Mouse (Mus musculus) inflammation-experienced regulatory T-cells, adult 6 months (primary cell): ENCODE data around the gene Urgcp. TPM values are rescaled to one million over a fixed set of nuclear protein-coding genes. Genes with fewer than 3 reads are reported as not detected.
A peak's percentile ranks its signal among the peaks of the same experiment; 100 is the strongest.
"Not testable (repeated sequence)": the region's sequence is repeated elsewhere in the genome, so short reads cannot be mapped to it uniquely, and the experiment has no call there.

Experiments used
- ATAC-seq: one replicate; pipeline ENCODE4 v1.8.0; 2017
- polyA plus RNA-seq, 3 experiments: library from polyadenylated mRNA; unstranded; fragments of 100-300 nt; shearing (Covaris generic); gene quantifications; one replicate each; pipeline ENCODE4 v1.2.1; 2017

Urgcp gene
- polyA plus RNA-seq: 1 to 10 TPM; 4.8 to 7.2 (median 6.3) TPM

DNA sequence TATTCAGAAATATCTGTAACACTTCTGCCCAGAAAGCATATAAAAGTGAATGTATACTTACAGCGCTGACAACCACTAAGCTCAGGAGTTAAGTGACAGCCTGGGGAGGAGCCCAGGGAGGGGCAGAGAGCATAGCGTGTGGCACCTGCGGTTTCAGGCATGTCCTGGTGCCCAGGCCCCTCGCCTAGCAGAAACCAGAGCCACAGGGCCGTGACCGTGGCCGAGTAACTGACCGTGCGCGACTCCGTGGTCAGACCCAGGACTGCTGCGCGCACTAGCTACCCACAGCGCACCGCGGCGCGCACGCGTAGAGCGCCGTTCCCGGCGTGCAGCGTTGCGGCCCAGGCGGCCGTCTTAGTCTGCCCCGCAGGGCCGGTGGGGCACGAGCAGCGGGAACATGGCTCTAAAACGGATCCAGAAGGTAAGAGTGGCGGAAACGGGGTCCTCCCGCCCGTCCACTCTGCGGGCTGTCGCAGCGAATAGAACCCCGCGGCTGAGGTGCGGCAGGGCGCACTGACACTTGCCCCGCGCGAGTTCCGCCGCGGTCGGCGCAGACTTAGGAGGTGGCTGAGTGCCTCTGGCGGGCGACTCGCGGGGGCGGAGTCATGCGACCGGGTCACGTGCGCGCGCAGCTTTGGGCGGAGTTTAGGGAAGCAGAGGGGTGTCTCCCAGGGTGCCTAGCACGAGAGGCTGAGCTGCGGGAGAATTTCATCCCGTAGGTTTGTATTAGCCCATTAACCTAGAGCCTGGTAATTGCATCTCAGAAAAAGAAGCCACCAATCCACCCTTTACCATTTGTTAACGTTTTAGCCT lies at the start of gene Urgcp:
TSS of gene Urgcp (minus strand) at position 557 of the 813 bp plus-strand sequence.
- peak; percentile 94 for ATAC-seq

DNA sequence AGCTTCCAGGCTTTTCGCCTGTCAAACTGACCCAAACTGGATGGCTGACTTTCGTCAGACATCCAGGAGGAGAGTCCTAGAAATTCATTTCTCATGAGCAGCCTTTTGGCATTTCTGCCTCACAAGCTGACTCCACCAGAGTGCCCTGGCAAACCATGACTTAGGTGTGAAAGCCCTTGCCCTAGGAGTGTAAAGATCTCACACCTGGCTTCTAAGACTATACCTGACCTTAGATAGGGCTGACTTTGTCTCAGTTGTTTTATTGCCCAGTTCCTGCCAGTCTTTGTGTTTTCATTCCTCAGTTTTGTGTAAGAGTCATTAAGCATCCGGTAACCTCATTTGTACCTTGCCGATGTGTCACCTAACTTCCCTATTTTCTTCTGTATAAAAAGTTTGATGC lies 47.3 kb upstream of the Urgcp start:
- not testable (repeated sequence) for ATAC-seq

DNA sequence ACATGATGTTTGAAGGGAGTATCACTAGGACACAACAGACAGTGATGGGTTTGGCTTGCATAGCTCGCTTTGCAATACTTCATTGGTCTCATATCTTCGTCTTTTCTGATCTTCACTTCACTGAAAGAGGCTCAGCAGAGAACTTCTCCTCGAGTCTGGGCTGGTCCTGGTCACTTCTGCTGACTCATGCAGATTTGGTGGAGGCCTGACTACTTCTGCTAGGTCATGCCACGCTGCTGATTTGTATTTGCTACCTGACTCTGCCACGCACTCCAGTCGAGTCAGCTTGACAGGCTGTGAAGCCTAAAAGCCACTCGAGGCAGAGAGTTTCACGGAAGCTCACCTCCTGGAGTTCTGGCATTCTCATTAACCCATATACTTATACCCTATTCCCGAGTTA lies 45.8 kb upstream of the Urgcp start:
- no peak for ATAC-seq

GRCm38 (mm10) chr11:5805711-5806110 lies 43.5 kb upstream of the Urgcp start:
- ATAC-seq: no peak

DNA sequence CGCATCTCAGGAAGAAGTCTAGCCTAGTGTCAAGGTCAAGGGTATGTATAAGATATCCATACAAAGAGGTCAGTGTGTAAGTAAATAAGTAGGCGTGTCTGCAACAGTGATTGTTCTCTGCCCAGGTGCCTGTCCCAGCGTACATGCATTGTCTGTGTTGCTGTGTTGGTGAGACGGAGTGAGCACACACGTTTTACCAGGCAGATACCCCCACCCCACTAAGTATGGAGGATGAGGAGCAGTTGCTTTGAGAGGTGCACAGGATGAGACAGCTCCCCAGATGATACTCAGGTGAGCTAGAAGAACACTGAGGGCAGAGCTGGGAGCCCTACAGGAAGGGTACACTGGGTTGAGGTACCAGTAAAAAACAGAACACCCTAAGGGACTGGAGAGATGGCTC lies 42.0 kb upstream of the Urgcp start:
- no peak for ATAC-seq

GRCm38 (mm10) chr11:5803551-5803981 lies 41.4 kb upstream of the Urgcp start, which contains the start of gene Pgam2:
TSS of gene Pgam2 (minus strand) at chr11:5803733.
- no peak for ATAC-seq

- no peak for ATAC-seq
Observed at GRCm38 (mm10) chr11:5802457-5803217, 40.5 kb upstream of the Urgcp start.

GRCm38 (mm10) chr11:5802005-5802404 lies 39.8 kb upstream of the Urgcp start:
- no peak for ATAC-seq

GRCm38 (mm10) chr11:5801511-5801910 lies 39.3 kb upstream of the Urgcp start:
- ATAC-seq: no peak

DNA sequence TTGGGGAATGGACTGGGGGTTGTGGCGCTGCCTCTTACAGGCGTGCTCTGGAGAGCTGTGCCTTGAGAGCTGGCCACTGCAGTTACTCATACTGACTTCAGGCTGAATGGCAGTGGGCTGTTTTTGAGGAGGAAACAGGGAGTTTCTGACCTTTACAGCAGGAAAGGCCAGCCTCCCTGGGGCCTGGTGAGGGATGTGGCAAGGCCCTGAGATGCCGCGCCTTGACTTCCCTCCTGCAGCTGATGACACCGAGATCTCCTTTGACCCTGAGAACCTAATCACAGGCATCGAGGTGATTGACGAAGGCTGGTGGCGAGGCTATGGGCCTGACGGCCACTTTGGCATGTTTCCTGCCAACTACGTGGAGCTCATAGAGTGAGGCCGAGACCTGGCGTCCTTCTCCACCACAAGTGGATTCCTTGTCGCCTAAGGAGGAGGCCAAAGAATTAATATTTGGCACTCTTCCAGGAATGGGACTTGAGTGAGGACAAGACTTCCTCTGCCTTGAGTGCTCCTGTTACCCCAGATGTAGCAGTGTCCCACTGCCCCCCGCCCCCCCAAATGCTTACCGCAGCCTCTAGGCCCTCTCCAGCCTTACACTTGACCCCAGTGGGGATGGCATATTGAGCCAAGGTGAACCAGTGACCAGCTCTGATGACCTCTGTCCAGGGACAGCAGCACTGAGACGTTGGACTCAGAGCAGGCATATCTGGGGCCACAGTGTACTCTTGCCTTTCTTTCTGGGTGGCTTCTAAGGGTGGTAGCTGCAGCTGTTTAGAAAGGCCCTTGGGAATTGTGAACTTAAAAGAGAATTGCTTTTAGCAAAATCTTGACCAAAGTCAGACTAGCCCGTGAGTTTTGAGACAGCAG lies 37.7 kb upstream of the Urgcp start:
- ATAC-seq: no peak

DNA sequence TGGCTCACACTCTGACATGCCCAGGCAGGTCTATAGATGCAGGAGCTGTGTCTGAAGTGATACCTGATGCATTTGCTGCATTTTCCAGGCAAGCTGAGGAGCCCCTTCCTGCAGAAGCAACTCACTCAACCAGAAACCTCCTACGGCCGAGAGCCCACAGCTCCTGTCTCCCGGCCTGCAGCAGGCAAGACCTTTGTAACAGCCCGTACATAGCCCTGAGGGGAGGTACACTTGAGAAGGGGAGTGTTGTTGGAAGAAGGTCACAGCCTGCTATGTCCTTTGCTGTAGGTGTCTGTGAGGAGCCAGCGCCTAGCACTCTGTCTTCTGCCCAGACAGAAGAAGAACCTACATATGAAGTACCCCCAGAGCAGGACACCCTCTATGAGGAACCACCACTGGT lies 35.8 kb upstream of the Urgcp start:
- ATAC-seq: no peak

DNA sequence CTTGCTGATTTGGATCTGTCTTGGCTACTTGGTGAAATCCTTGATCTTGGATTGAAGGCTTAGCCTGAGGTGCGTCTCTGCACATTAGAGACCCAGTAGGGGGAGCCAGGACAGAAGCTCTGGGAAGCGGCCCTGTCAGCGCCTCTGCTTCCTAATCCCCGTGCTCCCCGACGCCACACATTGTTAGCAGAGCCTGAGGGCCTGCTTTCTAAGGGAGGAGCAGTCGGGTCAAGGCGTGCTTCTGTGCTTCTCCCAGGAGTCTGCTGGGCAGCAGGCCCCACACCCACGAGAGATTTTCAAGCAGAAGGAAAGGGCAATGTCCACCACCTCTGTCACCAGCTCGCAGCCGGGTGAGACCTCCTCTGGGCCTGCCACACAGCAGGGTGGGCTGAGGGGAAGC lies 35.2 kb upstream of the Urgcp start:
- ATAC-seq: no peak

- ATAC-seq: no peak
Observed at GRCm38 (mm10) chr11:5796939-5797338, 34.8 kb upstream of the Urgcp start.

- ATAC-seq: no peak
Observed at GRCm38 (mm10) chr11:5795706-5796105, 33.5 kb upstream of the Urgcp start.

DNA sequence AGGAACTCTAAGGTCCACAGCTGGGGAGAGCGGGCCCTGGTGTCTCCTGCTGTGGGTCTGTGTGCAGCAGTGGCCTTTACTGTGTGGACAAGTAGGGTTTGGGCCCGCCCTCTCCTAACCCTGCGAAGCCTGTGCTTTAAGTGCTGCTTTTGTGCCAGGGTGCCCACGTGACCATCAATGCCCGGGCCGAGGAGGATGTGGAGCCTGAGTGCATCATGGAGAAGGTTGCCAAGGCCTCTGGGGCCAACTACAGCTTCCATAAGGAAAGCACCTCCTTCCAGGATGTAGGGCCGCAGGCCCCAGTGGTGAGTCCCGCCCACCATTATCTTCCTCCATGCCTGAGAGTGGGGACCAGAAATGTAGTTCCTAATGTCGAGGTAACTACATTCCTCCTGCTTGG lies 33.1 kb upstream of the Urgcp start:
- ATAC-seq: no peak

DNA sequence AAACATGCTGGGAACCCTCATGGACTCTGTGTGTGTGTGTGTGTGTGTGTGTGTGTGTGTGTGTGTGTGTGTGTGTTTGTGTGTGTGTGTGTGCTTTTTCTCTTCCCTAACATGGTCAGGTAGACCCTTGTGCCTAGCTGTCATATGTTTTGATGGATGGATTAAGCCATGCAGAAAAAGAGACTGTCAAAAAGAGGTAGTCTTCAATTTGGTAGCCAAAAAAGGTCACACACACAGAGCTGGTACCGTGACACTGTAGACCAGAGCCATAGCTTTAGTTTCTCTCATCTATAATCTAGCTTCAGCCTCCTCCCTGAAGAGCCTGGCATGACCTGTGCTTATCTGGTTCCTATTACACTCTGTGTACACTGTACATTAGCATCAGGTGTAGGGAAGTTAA lies 28.3 kb upstream of the Urgcp start:
- ATAC-seq: no peak

- ATAC-seq: no peak
Observed at GRCm38 (mm10) chr11:5789754-5790333, 27.7 kb upstream of the Urgcp start.

DNA sequence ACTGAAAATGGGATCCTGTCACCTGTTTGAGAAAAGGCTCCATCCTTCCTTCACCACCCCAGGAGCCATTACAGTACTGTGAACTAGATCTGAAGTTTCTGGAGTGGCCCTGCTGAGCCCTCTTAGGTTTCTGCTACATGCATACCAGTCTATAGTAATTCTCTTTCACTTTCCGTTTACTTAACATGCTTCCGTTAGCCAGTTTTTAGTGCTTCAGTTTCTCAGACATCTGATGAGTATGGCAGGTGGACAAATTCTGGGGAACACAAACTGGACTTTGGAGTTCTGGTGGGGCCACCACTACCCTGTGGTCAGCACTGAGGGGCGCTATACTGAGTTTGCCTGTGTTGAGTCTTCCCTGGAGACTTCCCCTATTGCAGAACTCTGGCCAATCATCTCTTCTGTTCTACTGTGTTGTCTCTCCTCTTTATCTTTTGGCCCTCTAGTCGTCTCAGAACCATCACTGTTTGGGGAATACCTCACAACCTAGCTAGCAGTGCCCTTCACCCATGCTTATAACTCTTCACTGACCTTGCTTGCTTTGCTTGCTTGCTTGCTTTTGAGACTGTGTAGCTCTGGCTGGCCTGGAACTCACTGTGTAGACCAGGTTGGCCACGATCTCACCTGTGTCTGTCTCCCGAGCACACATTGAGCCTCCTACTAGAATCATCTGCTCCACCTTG lies 27.0 kb upstream of the Urgcp start:
- peak; percentile 49 for ATAC-seq

DNA sequence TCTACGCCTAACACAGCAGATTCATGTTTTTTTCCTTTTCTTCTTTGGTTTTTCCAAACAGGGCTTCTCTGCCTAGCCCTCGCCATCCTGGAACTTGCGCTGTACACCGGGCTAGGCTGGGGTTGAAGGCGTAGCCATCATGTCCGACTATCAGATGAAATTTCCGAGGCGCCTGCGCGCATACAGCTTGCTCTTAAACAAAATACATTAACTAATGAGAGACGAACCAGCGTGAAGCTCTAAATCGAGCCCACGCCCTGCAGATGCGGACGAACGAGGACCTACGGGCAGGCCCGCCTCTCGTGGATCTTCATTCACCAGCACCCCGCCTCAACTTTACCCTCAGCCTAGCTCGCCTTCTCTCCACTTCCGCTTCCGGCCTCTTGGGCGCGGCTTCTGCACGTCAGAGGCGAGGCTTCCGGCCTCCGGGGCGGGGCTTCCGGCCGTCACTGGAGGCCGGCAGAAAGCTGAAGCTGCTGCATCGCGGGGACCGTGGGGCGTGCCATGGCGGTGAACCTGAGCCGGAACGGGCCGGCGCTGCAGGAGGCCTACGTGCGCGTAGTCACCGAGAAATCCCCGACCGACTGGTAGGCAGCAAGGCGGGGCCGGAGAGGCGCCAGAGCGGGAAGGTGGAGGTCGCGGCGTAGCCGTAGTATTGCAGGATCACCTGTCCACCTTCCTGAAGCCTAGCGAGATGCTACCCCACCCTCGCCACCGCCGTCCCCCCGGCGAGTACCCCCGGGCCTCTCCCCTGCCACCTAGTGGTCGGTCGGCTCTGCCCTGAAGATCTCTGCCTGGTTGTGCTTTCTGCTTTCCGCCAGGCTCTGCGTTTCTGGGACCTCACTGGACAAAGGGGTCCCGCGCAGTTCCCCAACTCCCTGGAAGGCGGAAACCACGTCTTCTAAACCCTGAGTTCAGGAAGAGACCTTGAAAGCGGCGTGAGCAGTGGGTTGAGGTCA lies 26.2 kb upstream of the Urgcp start, which contains the start of gene Dbnl:
TSS of gene Dbnl (plus strand) at position 433 of the 959 bp plus-strand sequence.
- ATAC-seq: peak; percentile 93

DNA sequence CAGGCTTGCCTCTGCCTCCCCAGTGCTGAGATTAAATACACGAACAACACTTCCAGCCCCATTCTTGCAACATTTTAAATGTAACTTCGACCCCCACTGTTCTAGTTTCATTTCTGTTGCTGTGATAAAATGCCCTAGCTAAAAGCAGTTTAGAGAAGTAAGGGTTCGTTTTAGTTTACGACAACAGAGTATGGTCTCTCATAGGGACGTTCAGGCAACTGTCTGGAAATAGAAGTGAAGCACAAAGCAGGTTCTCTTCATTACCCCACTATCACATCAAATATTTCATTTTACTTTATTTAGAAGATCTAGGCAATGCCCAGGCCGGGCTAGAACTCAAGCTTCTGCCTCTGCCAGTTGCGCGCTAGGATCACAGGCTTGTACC lies 25.5 kb upstream of the Urgcp start:
- ATAC-seq: no peak

DNA sequence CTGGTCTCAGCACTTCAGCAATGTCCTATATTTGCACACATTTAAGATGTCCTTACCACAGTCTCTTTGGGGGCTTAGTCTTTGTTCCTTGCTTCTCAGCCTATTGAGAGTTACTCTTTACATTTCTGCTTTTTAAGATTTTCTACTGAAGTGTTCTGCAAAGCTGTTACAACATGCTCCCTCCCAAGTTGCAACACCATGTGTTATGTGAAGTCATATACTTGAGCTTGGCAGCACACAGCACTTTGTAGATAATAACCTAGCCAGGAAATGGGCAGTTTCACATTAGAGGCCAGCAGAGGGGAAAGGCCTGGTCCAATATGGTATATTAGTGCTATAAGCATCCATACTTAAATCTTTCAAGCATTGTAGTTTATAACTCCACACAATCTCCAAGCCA lies 23.6 kb upstream of the Urgcp start:
- ATAC-seq: no peak
